Mouse (Mus musculus) MEL (cell line): ENCODE results near the gene Glod4. TPM values are rescaled to one million over a fixed set of nuclear protein-coding genes. Genes with fewer than 3 reads are reported as not detected.

Experiments used
- DNase-seq: peaks from one replicate; pipeline ENCODE4 v3.0.0; 2011; ENCODE audit warnings: low read depth, low spot score
- H3K27ac ChIP-seq: 2 replicates; pipeline ENCODE4 v1.5.1; 2012; ENCODE audit warnings: low read depth, mild to moderate bottlenecking, control low read depth, low read length, moderate library complexity; ENCODE audit not compliant: control insufficient read depth
- H3K27me3 ChIP-seq, 2 experiments: fragments of 150-350 bp in 1 of 2; sonication (generic) in 1 of 2; 2 replicates each; pipeline ENCODE4 v1.6.1; 2012; ENCODE audit warnings: low read length in 2 of 2, mild to moderate bottlenecking in 2 of 2, improper control_type of control experiment in 1 of 2, moderate library complexity in 1 of 2; ENCODE audit not compliant: insufficient read depth in 2 of 2, control insufficient read depth in 1 of 2
- H3K36me3 ChIP-seq, 2 experiments: 2 replicates each; pipeline ENCODE4 v1.6.1; 2012 to 2014; ENCODE audit warnings: low read length in 2 of 2, improper control_type of control experiment in 1 of 2, inconsistent platforms in 1 of 2, mild to moderate bottlenecking in 1 of 2; ENCODE audit not compliant: insufficient read depth in 2 of 2, control insufficient read depth in 1 of 2
- H3K4me1 ChIP-seq, 2 experiments: fragments of 150-350 bp in 1 of 2; sonication (generic) in 1 of 2; 2 replicates each; pipeline ENCODE4 v1.6.1; 2012; ENCODE audit warnings: low read length in 2 of 2, improper control_type of control experiment in 1 of 2, mild to moderate bottlenecking in 1 of 2; ENCODE audit not compliant: insufficient read depth in 2 of 2, control insufficient read depth in 1 of 2
- H3K4me3 ChIP-seq, 2 experiments: fragments of 150-350 bp in 1 of 2; sonication (generic) in 1 of 2; 2 replicates each; pipeline ENCODE4 v1.5.1; 2012; ENCODE audit warnings: low read depth in 2 of 2, low read length in 2 of 2, mild to moderate bottlenecking in 2 of 2, moderate library complexity in 2 of 2, control low read depth in 1 of 2, improper control_type of control experiment in 1 of 2; ENCODE audit not compliant: control insufficient read depth in 1 of 2, insufficient read depth in 1 of 2
- H3K79me2 ChIP-seq: 2 replicates; pipeline ENCODE4 v1.6.1; 2012; ENCODE audit warnings: mild to moderate bottlenecking, low read length, moderate library complexity; ENCODE audit not compliant: control insufficient read depth, poor library complexity, insufficient read depth
- H3K9ac ChIP-seq: 2 replicates; pipeline ENCODE4 v1.6.1; 2012; ENCODE audit warnings: low read depth, mild to moderate bottlenecking, control low read depth, low read length, moderate library complexity; ENCODE audit not compliant: control insufficient read depth, poor library complexity, severe bottlenecking
- H3K9me3 ChIP-seq: fragments of 150-350 bp; sonication (generic); replicated peaks from 2 replicates; pipeline ENCODE4 v1.6.1; 2012; ENCODE audit warnings: mild to moderate bottlenecking, low read length, improper control_type of control experiment, moderate library complexity; ENCODE audit not compliant: insufficient read depth
- CHD2 ChIP-seq: IDR thresholded peaks from 2 replicates; pipeline ENCODE4 v1.6.1; 2011; ENCODE audit warnings: low read length, improper control_type of control experiment
- ELF1 ChIP-seq: IDR thresholded peaks from 2 replicates; pipeline ENCODE4 v1.6.1; 2014; ENCODE audit warnings: low read depth, mild to moderate bottlenecking, inconsistent platforms, low read length, improper control_type of control experiment, moderate library complexity
- ETS1 ChIP-seq: IDR thresholded peaks from 2 replicates; pipeline ENCODE4 v1.6.1; 2012; ENCODE audit warnings: low read depth, mild to moderate bottlenecking, inconsistent platforms, low read length, improper control_type of control experiment, moderate library complexity
- GABPA ChIP-seq: IDR thresholded peaks from 2 replicates; pipeline ENCODE4 v1.6.1; 2012; ENCODE audit warnings: low read depth, mild to moderate bottlenecking, inconsistent platforms, low read length, improper control_type of control experiment, moderate library complexity
- GATA1 ChIP-seq: IDR thresholded peaks from 2 replicates; pipeline ENCODE4 v1.6.1; 2011; ENCODE audit warnings: low read depth, low read length, improper control_type of control experiment
- HCFC1 ChIP-seq: IDR thresholded peaks from 2 replicates; pipeline ENCODE4 v1.6.1; 2012; ENCODE audit warnings: low read depth, mild to moderate bottlenecking, inconsistent platforms, low read length, improper control_type of control experiment, moderate library complexity
- KAT2A ChIP-seq: conservative IDR thresholded peaks from 2 replicates; pipeline ENCODE4 v1.6.1; 2012; ENCODE audit warnings: low read depth, low read length, improper control_type of control experiment, inconsistent platforms
- MAFK ChIP-seq: IDR thresholded peaks from 2 replicates; pipeline ENCODE4 v1.6.1; 2011; ENCODE audit warnings: low read depth, mild to moderate bottlenecking, low read length, improper control_type of control experiment, borderline replicate concordance
- MAX ChIP-seq: IDR thresholded peaks from 2 replicates; pipeline ENCODE4 v1.6.1; 2011; ENCODE audit warnings: low read length, improper control_type of control experiment
- MEF2A ChIP-seq: IDR thresholded peaks from 2 replicates; pipeline ENCODE4 v1.6.1; 2014; ENCODE audit warnings: low read depth, mild to moderate bottlenecking, inconsistent platforms, low read length, improper control_type of control experiment; ENCODE audit not compliant: poor library complexity, insufficient replicate concordance, severe bottlenecking; ENCODE audit errors: extremely low read depth
- MYC ChIP-seq: IDR thresholded peaks from 2 replicates; pipeline ENCODE4 v1.6.1; 2011; ENCODE audit warnings: low read depth, mild to moderate bottlenecking, low read length, improper control_type of control experiment, moderate library complexity
- NRF1 ChIP-seq: IDR thresholded peaks from 2 replicates; pipeline ENCODE4 v1.6.1; 2014; ENCODE audit warnings: low read depth, mild to moderate bottlenecking, inconsistent platforms, low read length, improper control_type of control experiment, moderate library complexity; ENCODE audit not compliant: poor library complexity, insufficient read depth, severe bottlenecking
- POLR2AphosphoS2 ChIP-seq: IDR thresholded peaks from 2 replicates; pipeline ENCODE4 v1.6.1; 2011; ENCODE audit warnings: low read length, improper control_type of control experiment
- POLR2AphosphoS5 ChIP-seq: IDR thresholded peaks from 2 replicates; pipeline ENCODE4 v1.6.1; 2012; ENCODE audit warnings: low read depth, borderline replicate concordance, mild to moderate bottlenecking, inconsistent platforms, low read length, moderate library complexity, mixed read lengths
- RAD21 ChIP-seq: IDR thresholded peaks from 2 replicates; pipeline ENCODE4 v1.6.1; 2011; ENCODE audit warnings: mild to moderate bottlenecking, low read depth, low read length, improper control_type of control experiment
- TAL1 ChIP-seq: IDR thresholded peaks from 2 replicates; pipeline ENCODE4 v1.6.1; 2012; ENCODE audit warnings: mild to moderate bottlenecking, inconsistent platforms, low read length, moderate library complexity, mixed read lengths
- TBP ChIP-seq: IDR thresholded peaks from 2 replicates; pipeline ENCODE4 v1.8.0; 2011; ENCODE audit warnings: low read depth, low read length, improper control_type of control experiment
- TCF12 ChIP-seq: IDR thresholded peaks from 2 replicates; pipeline ENCODE4 v1.6.1; 2014; ENCODE audit warnings: low read depth, mild to moderate bottlenecking, inconsistent platforms, low read length, improper control_type of control experiment, moderate library complexity
- UBTF ChIP-seq: IDR thresholded peaks from 2 replicates; pipeline ENCODE4 v1.6.1; 2012; ENCODE audit warnings: low read depth, mild to moderate bottlenecking, inconsistent platforms, low read length, improper control_type of control experiment, moderate library complexity, borderline replicate concordance; ENCODE audit not compliant: insufficient read depth
- USF2 ChIP-seq, 2 experiments: IDR thresholded peaks; 2 replicates each; pipeline ENCODE4 v1.6.1; 2011 to 2012; ENCODE audit warnings: improper control_type of control experiment in 2 of 2, low read length in 2 of 2, borderline replicate concordance in 1 of 2, inconsistent platforms in 1 of 2, low read depth in 1 of 2, mild to moderate bottlenecking in 1 of 2; ENCODE audit not compliant: insufficient read depth in 1 of 2
- ZC3H11A ChIP-seq: IDR thresholded peaks from 2 replicates; pipeline ENCODE4 v1.6.1; 2012; ENCODE audit warnings: low read depth, mild to moderate bottlenecking, inconsistent platforms, low read length, improper control_type of control experiment
- ZNF384 ChIP-seq: IDR thresholded peaks from 2 replicates; pipeline ENCODE4 v1.6.1; 2012; ENCODE audit warnings: low read depth, mild to moderate bottlenecking, inconsistent platforms, low read length, improper control_type of control experiment
- polyA plus RNA-seq, 2 experiments: library from polyadenylated mRNA; stranded (reverse) in 1 of 2; unstranded in 1 of 2; fragments of >175 nt in 1 of 2; fragments of >200 nt in 1 of 2; gene quantifications; 2 replicates each; pipeline versions ENCODE4 v1.2.1 to v1.2.4; 2012; ENCODE audit warnings: low replicate concordance in 2 of 2, low read depth in 1 of 2; ENCODE audit not compliant: insufficient read length in 2 of 2, insufficient read depth in 1 of 2, missing spikeins in 1 of 2
- total RNA-seq: library from RNA; depleted of rRNA; stranded (reverse); fragments of 300-350 nt; gene quantifications from 2 replicates; pipeline ENCODE4 v1.2.3, GENCODE M21; 2012

Glod4 gene
- total and polyA plus RNA-seq, 3 experiments = 63.9 to 139 TPM; not detected in 1

GRCm38 (mm10) chr11:76260208-76261050, 16.9 kb upstream of the Glod4 start:
- H3K27ac ChIP-seq = no peak overlapping the region
- no peak overlapping the region for H3K4me3 ChIP-seq
- DNase-seq = no peak

DNA sequence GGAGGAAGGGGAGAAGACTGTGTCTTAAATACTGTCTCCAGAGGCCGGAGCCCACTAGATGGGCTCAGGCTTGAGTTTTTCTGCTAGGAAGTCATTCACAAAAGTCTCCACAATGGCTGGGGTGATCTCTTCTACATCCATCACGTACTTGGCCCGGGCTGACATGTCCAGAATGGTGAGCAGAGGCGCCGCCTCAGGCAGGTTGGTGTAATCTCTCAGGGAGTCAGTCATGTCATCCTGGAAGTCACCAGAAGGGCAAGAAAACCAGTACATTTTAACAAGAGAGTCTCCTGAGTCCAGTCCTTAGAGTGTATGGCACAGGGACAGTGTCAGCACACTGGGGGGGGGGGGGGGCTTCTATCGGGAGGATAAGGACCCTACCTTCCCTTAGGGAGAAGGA, 15.0 kb upstream of the Glod4 start:
- DNase-seq = no peak
- Histone ChIP-seq H3K9me3 (no peaks in the 10 kb centered on the region), H3K4me3 (no peak overlapping the region), H3K4me1 (peaks cover 0 to 3% of the 10 kb centered on the region in 2 experiments; a peak in 1 of 4 replicates), H3K79me2 (no peaks in the 10 kb centered on the region), H3K36me3 (peaks cover 0 to 3% of the 10 kb centered on the region in 2 experiments; a peak in 2 of 4 replicates), H3K27ac (no peak overlapping the region), H3K27me3 (no peaks in the 10 kb centered on the region), H3K9ac (no peak overlapping the region)
- TF ChIP-seq NRF1 (no peak), UBTF (no peak), ZNF384 (no peak), ETS1 (no peak), ELF1 (no peak), KAT2A (no peak), MAFK (no peak), ZC3H11A (no peak), TCF12 (no peak), TBP (no peak), HCFC1 (no peak), CHD2 (no peak)

More at GRCm38 (mm10) chr11:76260208-76261050, 16.9 kb upstream of the Glod4 start:
- Histone ChIP-seq H3K9me3 (no peaks in the 10 kb centered on the region), H3K4me1 (peaks cover 0 to 3% of the 10 kb centered on the region in 2 experiments; a peak in 1 of 4 replicates), H3K36me3 (peaks cover 0 to 3% of the 10 kb centered on the region in 2 experiments; a peak in 2 of 4 replicates), H3K9ac (no peak overlapping the region), H3K79me2 (no peaks in the 10 kb centered on the region), H3K27me3 (no peaks in the 10 kb centered on the region)
- TF ChIP-seq ELF1 = no peak
- no peak for TF ChIP-seq GATA1
- no peak for TF ChIP-seq CHD2
- TF ChIP-seq ZC3H11A = no peak
- no peak for TF ChIP-seq ETS1
- no peak for TF ChIP-seq MAX
- TF ChIP-seq POLR2AphosphoS2 = no peak
- TF ChIP-seq TBP = no peak
- no peak for TF ChIP-seq MEF2A
- no peak for TF ChIP-seq GABPA
- no peak for TF ChIP-seq UBTF
- no peak for TF ChIP-seq TAL1
- no peak for TF ChIP-seq RAD21
- TF ChIP-seq NRF1 = no peak
- TF ChIP-seq MYC = no peak
- no peak for TF ChIP-seq POLR2AphosphoS5
- no peak for TF ChIP-seq USF2 (IDR thresholded peaks at IDR 0.05; ENCODE audit: borderline replicate concordance in 1 of 2, insufficient read depth in 1 of 2, low read depth in 1 of 2, low read length in 2 of 2)
